ENCODE assay signal across 13 mouse cellular contexts in the genomic region with DNA sequence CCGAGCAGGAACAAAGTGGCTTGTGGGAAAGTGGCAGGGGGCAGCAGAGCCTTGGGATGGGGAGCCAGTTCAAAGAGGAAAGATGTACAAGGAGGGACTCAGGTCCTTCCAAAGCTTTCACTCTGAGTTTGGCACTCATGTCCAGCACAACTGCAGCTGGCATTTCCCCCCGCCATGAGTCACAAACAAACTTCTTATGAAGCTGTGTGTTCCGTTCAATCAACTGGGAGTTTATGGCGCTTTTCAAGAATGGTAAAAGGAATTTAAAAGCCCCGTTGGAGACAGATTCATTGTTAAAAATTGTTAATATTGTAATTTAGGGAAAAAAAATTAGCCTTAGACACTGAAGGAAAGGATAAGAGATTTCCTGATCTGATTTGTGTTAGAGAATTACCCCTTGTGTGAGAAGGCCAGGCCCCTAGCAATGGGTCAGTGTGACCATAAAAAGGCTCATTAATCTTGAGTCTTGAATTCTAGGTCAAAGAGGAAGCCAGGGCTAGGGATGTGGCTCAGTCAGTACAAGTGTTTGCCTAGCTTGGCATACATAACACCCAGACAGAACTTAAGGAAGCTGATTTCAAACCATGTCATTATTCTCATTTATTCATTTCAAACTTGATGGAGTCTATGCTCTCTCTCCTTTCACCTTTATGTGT.
DNase-seq lines count a peak whose midpoint lies in the region; ATAC-seq lines count a peak whose summit lies in the region.
"Had no signal": no experiment of that assay in that cellular context is flagged by ENCODE, and none has a peak within 500 bp of the region (broad histone marks: within the 10 kb centered on the region; RNA-seq: fewer than 3 reads in every experiment).

No protein-coding gene starts in this region.

- 18% methylated on average over 5 of the region's 5 CpGs for WGBS in kidney, embryonic 15.5 days
- 68% methylated on average over 5 of the region's 5 CpGs for WGBS in embryonic facial prominence, embryonic 15.5 days
- WGBS in lung, embryonic 16.5 days: 23% methylated on average over 5 of the region's 5 CpGs

- H3K4me3 ChIP-seq in kidney, embryonic 15.5 days (replicated peaks): no peak overlapping the region
- no peak overlapping the region for H3K4me3 ChIP-seq in embryonic facial prominence, embryonic 15.5 days (replicated peaks)
- H3K4me3 ChIP-seq in lung, embryonic 16.5 days (ENCODE audit: low read length): no peak overlapping the region
- H3K4me3 ChIP-seq: embryonic facial prominence, embryonic 12.5 days; heart, embryonic 13.5 days had no signal

- no peaks in the 10 kb centered on the region for H3K9me3 ChIP-seq in kidney, embryonic 15.5 days (replicated peaks)
- no peaks in the 10 kb centered on the region for H3K9me3 ChIP-seq in embryonic facial prominence, embryonic 15.5 days (replicated peaks)
- H3K9me3 ChIP-seq in lung, embryonic 16.5 days (ENCODE audit: control insufficient read depth, low read length): no peaks in the 10 kb centered on the region
- H3K9me3 ChIP-seq: embryonic facial prominence, embryonic 12.5 days had no signal

- H3K4me1 ChIP-seq in kidney, embryonic 15.5 days: peaks cover 17% of the 10 kb centered on the region
- peaks cover 8% of the 10 kb centered on the region; the same call in 1 of the 2 replicates for H3K4me1 ChIP-seq in embryonic facial prominence, embryonic 15.5 days
- peaks cover 7% of the 10 kb centered on the region for H3K4me1 ChIP-seq in lung, embryonic 16.5 days (replicated peaks; ENCODE audit: control insufficient read depth, insufficient read depth, low read length)

- H3K36me3 ChIP-seq in kidney, embryonic 15.5 days: peaks cover 12% of the 10 kb centered on the region
- H3K36me3 ChIP-seq in embryonic facial prominence, embryonic 15.5 days: peaks cover 12% of the 10 kb centered on the region; the same call in 1 of the 2 replicates
- no peaks in the 10 kb centered on the region for H3K36me3 ChIP-seq in lung, embryonic 16.5 days (ENCODE audit: control insufficient read depth, insufficient read depth, low read length)

- peaks cover 20% of the 10 kb centered on the region; the same call in 1 of the 2 replicates for H3K27me3 ChIP-seq in kidney, embryonic 15.5 days
- H3K27me3 ChIP-seq in embryonic facial prominence, embryonic 15.5 days: no peaks in the 10 kb centered on the region
- no peaks in the 10 kb centered on the region for H3K27me3 ChIP-seq in lung, embryonic 16.5 days (ENCODE audit: control insufficient read depth, insufficient read depth, low read depth, low read length)
- H3K27me3 ChIP-seq: embryonic facial prominence, embryonic 12.5 days; heart, embryonic 13.5 days had no signal

- H3K4me2 ChIP-seq in kidney, embryonic 15.5 days: peak overlapping the region; percentile 34
- no peak overlapping the region for H3K4me2 ChIP-seq in embryonic facial prominence, embryonic 15.5 days (replicated peaks)
- 0 out of 2 replicates have a peak overlapping the region, but pooled peaks have one; percentile 11 for H3K4me2 ChIP-seq in lung, embryonic 16.5 days (ENCODE audit: low read depth, low read length)
- H3K4me2 ChIP-seq: embryonic facial prominence, embryonic 12.5 days; heart, embryonic 13.5 days; midbrain, embryonic 11.5 days had no signal

- DNase-seq in adrenal gland, adult 2 months: peak; percentile 38
- DNase-seq in adrenal gland, adult 8-10 months: no peak
- DNase-seq in kidney, adult 8-10 months: no peak
- DNase-seq in thymus, postnatal 36 days: no peak
- no peak for DNase-seq in testis, postnatal 14 days (ENCODE audit: low spot score)
- DNase-seq: gastrocnemius, postnatal 36 days had no signal

- no peak overlapping the region for H3K9ac ChIP-seq in kidney, embryonic 15.5 days
- H3K9ac ChIP-seq in embryonic facial prominence, embryonic 15.5 days: no peak overlapping the region
- no peak overlapping the region for H3K9ac ChIP-seq in lung, embryonic 16.5 days (ENCODE audit: low read length)
- H3K9ac ChIP-seq: embryonic facial prominence, embryonic 12.5 days; heart, embryonic 13.5 days had no signal

- ATAC-seq in kidney, embryonic 15.5 days (replicated peaks; ENCODE audit: low FRiP score): 0 out of 2 replicates have a peak, but pooled peaks have one; percentile 38
- ATAC-seq in embryonic facial prominence, embryonic 15.5 days (ENCODE audit: insufficient number of reproducible peaks, low FRiP score, low TSS enrichment, low read depth): no peak
- ATAC-seq in lung, embryonic 16.5 days (ENCODE audit: low read depth): no peak
- ATAC-seq: forebrain, embryonic 16.5 days had no signal

- H3K27ac ChIP-seq in kidney, embryonic 15.5 days: no peak overlapping the region
- H3K27ac ChIP-seq in embryonic facial prominence, embryonic 15.5 days (replicated peaks): peak overlapping the region; percentile 39; the same call in 1 of the 2 replicates
- peak overlapping the region; percentile 36; the same call in 1 of the 2 replicates for H3K27ac ChIP-seq in lung, embryonic 16.5 days (ENCODE audit: low read length)
- H3K27ac ChIP-seq: embryonic facial prominence, embryonic 12.5 days; heart, embryonic 13.5 days had no signal
